Mouse (Mus musculus) neural tube, embryonic 12.5 days (tissue): ENCODE results near the gene Tssk6. TPM values are rescaled to one million over a fixed set of nuclear protein-coding genes. Genes with fewer than 3 reads are reported as not detected.
A peak's percentile ranks its signal among the peaks of the same experiment; 100 is the strongest.

ENCODE experiments used
- ATAC-seq: fragments of 200-750 bp; cut with Nextera tagmentation; 2 replicates; pipeline ENCODE4 v1.8.0; 2017; ENCODE audit warnings: low read depth, mild to moderate bottlenecking, moderate TSS enrichment, moderate library complexity; ENCODE audit not compliant: low FRiP score
- H3K27ac ChIP-seq: fragments of 300-500 bp; sonication (generic); 2 replicates; pipeline ENCODE4 v1.5.1; 2016
- H3K27me3 ChIP-seq: fragments of 300-500 bp; sonication (generic); replicated peaks from 2 replicates; pipeline ENCODE4 v1.6.1; 2016; ENCODE audit warnings: mild to moderate bottlenecking
- H3K36me3 ChIP-seq: fragments of 300-500 bp; sonication (generic); 2 replicates; pipeline ENCODE4 v1.6.1; 2016; ENCODE audit warnings: mild to moderate bottlenecking
- H3K4me1 ChIP-seq: fragments of 300-500 bp; sonication (generic); 2 replicates; pipeline ENCODE4 v1.6.1; 2016
- H3K4me2 ChIP-seq: fragments of 300-500 bp; sonication (generic); replicated peaks from 2 replicates; pipeline ENCODE4 v1.6.1; 2016; ENCODE audit warnings: mild to moderate bottlenecking
- H3K4me3 ChIP-seq: fragments of 300-500 bp; sonication (generic); 2 replicates; pipeline ENCODE4 v1.5.1; 2016
- H3K9ac ChIP-seq: fragments of 300-500 bp; sonication (generic); 2 replicates; pipeline ENCODE4 v1.6.1; 2016; ENCODE audit warnings: mild to moderate bottlenecking
- H3K9me3 ChIP-seq: fragments of 300-500 bp; sonication (generic); 2 replicates; pipeline ENCODE4 v1.6.1; 2016; ENCODE audit warnings: mild to moderate bottlenecking
- WGBS: fragments of 180-500 bp; shearing (Covaris S2); methylation state at CpG from one replicate; pipeline ENCODE4 v1.1.7; 2016; 5-methylcytosine and 5-hydroxymethylcytosine counted together
- polyA plus RNA-seq: library from polyadenylated mRNA; unstranded; fragments of >200 nt; fragmentation: Nextera tagmentation; extraction: Ambion mirVana; gene quantifications from 2 replicates; pipeline ENCODE4 v1.2.1, GENCODE M21; 2016

The Tssk6 gene
- polyA plus RNA-seq, 1 experiment from 2014 or later = 4.3 TPM

DNA sequence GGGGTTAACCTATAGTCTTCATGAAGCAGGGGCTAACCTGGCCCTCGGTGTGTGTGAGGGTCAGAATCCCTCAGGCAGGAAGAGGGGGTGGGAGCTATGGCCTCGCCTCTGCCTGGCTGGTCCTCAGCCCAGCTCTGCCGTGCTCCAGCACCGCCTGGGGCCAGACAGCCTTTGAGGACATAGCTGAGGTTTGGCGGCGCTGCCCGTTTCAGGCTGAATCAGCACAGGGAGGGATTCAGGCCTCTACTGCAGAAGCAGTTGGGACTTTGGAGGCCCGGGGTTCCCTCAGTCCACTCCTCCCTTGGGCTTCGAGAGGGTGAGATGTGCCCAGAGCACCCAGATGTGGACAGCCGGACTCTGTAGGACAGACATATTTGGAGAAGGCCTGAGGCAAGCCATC lies 25.9 kb upstream of the Tssk6 start:
- H3K27me3 ChIP-seq = peaks cover 30% of the 10 kb centered on the region
- no peak overlapping the region for H3K4me3 ChIP-seq
- no peaks in the 10 kb centered on the region for H3K9me3 ChIP-seq
- 0 out of 2 replicates have a peak, but pooled peaks cover under 1% of the 10 kb centered on the region for H3K4me1 ChIP-seq
- peaks cover 15% of the 10 kb centered on the region for H3K36me3 ChIP-seq
- no peak overlapping the region for H3K9ac ChIP-seq
- WGBS = 54% methylated on average over 10 of the region's 10 CpGs
- H3K4me2 ChIP-seq = no peak overlapping the region
- no peak for ATAC-seq
- H3K27ac ChIP-seq = no peak overlapping the region

DNA sequence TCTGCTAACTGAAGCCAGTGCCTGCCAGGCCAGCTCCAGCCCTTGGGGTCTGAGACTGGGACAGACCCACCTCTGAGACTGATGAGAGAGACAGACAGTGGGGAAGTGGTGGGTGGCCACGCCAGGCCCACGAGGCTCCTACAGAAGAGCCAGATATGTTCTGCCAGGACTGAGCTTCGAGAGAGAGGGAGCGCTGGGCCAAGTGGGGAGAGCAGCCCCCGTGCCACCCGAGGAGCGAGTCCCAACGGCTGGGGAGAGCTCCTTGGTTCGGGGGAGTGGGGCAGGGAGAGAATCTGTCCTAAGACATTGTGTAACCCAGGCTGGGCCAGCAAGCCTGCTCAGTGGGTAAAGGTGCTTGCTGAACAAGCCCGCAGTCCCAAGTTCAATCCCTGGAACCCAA lies 25.0 kb upstream of the Tssk6 start:
- Histone ChIP-seq H3K27ac (no peak overlapping the region), H3K4me1 (peaks cover 8% of the 10 kb centered on the region; the same call in 1 of the 2 replicates), H3K9me3 (no peaks in the 10 kb centered on the region), H3K9ac (0 out of 2 replicates have a peak overlapping the region, but pooled peaks have one; percentile 5), H3K4me2 (no peak overlapping the region), H3K36me3 (peaks cover 7% of the 10 kb centered on the region), H3K4me3 (no peak overlapping the region), H3K27me3 (peaks cover 38% of the 10 kb centered on the region)
- ATAC-seq = no peak
- WGBS = 81% methylated on average over 10 of the region's 10 CpGs

DNA sequence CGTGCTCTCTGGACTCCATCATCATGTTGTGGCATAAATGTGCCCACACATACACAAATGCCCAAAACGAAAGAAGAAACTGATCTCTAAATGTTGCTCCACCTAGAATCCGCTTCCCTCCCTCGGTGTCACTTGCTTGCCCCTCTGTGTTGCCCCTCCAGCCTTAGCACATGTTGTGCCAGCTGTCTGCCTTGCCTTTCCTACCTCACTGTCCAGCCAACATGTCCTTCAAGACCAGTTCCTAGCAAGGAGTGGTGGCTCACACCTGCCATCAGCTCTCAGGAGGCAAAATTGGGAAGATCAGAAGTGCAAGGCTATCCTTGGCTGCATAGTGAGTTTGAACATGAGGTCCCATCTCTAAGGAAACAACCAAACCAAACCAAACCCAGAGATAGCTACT lies 24.6 kb upstream of the Tssk6 start:
- WGBS = 84% methylated on average over 4 of the region's 4 CpGs
- H3K9me3 ChIP-seq = no peaks in the 10 kb centered on the region
- no peak for ATAC-seq
- H3K36me3 ChIP-seq = peaks cover 4% of the 10 kb centered on the region
- peaks cover 43% of the 10 kb centered on the region for H3K27me3 ChIP-seq
- no peak overlapping the region for H3K4me3 ChIP-seq
- no peak overlapping the region for H3K4me2 ChIP-seq
- H3K9ac ChIP-seq = no peak overlapping the region
- H3K27ac ChIP-seq = no peak overlapping the region
- peaks cover 12% of the 10 kb centered on the region for H3K4me1 ChIP-seq

DNA sequence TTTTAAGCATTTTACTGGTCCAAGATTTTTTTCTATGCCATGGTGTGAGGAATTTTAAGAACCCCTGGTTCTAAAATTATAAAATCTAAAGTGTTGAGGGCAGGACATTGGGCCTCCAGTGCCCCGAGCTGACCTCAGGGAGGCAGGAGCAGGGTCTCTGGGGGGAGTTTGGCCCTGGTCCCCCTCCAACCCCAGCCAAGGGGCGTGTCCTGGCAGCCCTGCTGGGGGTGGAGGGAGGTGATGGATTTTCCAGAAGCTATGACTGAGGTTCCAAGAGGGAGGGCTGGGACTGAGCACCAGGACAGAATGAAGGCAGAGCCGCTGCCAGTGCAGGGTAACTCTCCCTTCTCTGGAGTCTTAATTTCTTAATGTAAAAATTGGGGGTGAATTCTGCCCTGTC lies 24.0 kb upstream of the Tssk6 start:
- peaks cover 49% of the 10 kb centered on the region for H3K27me3 ChIP-seq

DNA sequence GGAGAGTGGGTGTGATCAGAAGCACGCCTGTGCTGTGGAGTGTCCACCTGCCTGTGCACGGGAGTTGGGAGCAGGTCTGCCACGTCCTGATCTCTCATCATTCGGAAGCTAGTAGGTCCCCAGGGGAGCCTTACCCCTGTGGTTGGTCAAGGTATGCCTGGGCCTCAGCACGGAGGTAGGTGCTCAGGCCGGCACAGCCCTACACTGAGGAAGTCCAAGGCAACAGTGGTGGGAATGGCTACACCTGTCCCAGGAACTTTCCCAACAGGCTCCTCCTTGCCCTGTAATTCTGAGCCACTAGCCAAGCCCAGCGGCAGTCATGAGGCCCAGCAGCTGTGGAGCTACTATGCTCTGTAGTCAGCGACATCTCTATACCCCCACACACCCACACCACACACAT lies 22.3 kb upstream of the Tssk6 start:
- no peak overlapping the region for H3K4me3 ChIP-seq

More for the DNA sequence above, 24.0 kb upstream of the Tssk6 start:
- Histone ChIP-seq H3K36me3 (no peaks in the 10 kb centered on the region), H3K27ac (no peak overlapping the region), H3K4me1 (peaks cover 16% of the 10 kb centered on the region), H3K9ac (no peak overlapping the region), H3K9me3 (no peaks in the 10 kb centered on the region), H3K4me3 (no peak overlapping the region), H3K4me2 (no peak overlapping the region)
- 61% methylated on average over 3 of the region's 3 CpGs for WGBS
- ATAC-seq = no peak

DNA sequence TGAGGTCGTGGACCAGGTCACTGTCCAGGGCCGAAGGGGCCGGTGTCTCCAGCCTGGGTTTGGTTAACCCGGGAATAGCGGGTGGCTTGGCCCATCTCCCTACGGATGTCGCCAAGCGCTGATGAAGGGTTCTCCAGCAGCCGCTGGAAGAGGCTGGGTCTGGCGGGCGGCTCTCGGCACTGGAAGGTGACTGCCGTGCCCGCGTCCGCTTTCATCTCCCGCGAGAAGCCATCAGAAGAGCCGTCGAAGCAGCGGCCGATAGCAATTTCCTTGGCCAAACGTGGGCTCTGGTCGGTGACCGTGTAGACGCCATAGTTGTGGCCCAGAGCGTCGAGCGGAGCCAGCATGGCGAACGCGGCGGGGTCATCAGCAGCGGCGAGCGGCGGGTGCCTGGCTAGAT lies 21.1 kb upstream of the Tssk6 start:
- Histone ChIP-seq H3K27ac (no peak overlapping the region), H3K9me3 (no peaks in the 10 kb centered on the region), H3K27me3 (peaks cover 74% of the 10 kb centered on the region), H3K4me3 (peak overlapping the region; percentile 34), H3K4me2 (peak overlapping the region; percentile 56), H3K9ac (no peak overlapping the region), H3K4me1 (peaks cover 16% of the 10 kb centered on the region), H3K36me3 (no peaks in the 10 kb centered on the region)
- ATAC-seq = no peak
- WGBS = 16% methylated on average over 37 of the region's 37 CpGs

More for the DNA sequence above, 22.3 kb upstream of the Tssk6 start:
- 63% methylated on average over 8 of the region's 8 CpGs for WGBS
- Histone ChIP-seq H3K36me3 (no peaks in the 10 kb centered on the region), H3K9ac (no peak overlapping the region), H3K27me3 (peaks cover 64% of the 10 kb centered on the region), H3K9me3 (no peaks in the 10 kb centered on the region), H3K4me2 (no peak overlapping the region), H3K27ac (no peak overlapping the region), H3K4me1 (peaks cover 16% of the 10 kb centered on the region)
- no peak for ATAC-seq

DNA sequence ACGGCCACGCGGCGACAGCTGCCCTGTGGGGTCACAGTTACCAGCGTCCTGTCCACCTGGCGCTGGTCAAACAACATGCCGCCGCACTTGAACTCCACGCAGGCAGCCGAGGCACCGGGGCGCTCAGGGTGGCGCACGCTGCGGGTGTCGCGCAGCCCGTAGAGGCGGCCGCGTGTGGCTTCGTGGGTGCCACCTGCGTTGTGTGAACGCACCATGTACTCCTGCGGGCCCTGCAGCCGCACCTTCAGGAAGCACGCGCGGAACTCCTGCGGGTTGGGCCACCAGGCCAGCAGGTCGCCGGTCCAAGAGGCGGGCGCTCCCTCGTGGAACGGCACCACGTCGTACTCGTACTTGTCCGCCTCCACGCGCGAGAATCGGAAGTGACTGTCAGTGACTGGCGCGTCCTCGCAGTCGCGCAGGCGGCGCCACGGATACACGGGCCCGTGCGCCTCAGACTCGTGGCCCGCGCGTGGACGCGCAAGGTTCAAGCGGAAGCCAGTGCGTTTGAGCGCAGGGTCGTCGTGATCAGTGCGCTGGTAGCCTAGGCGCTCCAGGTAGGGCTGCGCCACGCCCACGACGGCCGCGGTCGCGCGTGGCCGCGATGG lies 20.6 kb upstream of the Tssk6 start:
- no peak for ATAC-seq
- H3K4me3 ChIP-seq = peak overlapping the region; percentile 34
- H3K4me2 ChIP-seq = peak overlapping the region; percentile 56
- WGBS = 21% methylated on average over 79 of the region's 79 CpGs
- H3K27me3 ChIP-seq = peaks cover 79% of the 10 kb centered on the region
- H3K9me3 ChIP-seq = no peaks in the 10 kb centered on the region
- H3K9ac ChIP-seq = peak overlapping the region; percentile 40
- no peaks in the 10 kb centered on the region for H3K36me3 ChIP-seq
- peaks cover 16% of the 10 kb centered on the region for H3K4me1 ChIP-seq
- H3K27ac ChIP-seq = no peak overlapping the region

DNA sequence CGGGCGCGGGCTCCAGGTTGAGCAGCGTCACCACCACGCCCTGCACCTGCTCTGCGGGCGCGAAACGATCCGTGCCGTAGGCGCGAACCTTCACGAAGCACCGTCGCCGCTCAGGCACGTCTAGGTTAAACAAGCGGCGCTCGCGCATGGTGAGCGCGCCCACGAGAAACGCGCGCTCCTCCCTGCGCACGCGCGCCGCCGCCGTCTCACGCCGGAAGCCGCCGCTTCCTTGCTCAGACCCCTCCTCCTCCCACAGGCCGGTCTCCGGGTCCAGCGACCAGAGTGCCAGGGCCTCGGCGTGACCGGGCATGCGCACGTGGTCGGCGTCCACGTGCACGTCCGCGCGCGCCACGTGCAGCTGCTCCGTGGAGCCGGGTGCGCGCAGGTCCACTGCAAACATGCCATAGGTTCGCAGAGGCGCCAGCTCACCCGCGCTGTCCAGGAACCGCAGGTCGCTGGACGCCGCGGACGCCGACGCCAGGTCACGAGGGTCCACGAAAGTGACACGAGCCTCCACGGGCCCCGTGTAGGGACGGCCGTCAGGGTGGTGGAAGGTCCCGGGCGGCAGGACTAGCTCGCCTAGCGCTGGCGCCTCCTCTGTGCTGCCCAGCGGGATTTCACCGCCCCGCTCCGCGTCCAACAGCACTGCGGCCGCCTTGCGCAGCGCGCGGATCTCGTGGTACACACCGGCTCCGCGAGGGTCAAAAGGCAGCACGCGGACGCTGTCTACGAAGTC lies 19.8 kb upstream of the Tssk6 start:
- Histone ChIP-seq H3K4me1 (peaks cover 20% of the 10 kb centered on the region), H3K9ac (peak overlapping the region; percentile 40), H3K36me3 (no peaks in the 10 kb centered on the region), H3K27me3 (peaks cover 87% of the 10 kb centered on the region), H3K27ac (no peak overlapping the region), H3K4me3 (peak overlapping the region; percentile 34), H3K4me2 (peak overlapping the region; percentile 56), H3K9me3 (no peaks in the 10 kb centered on the region)
- WGBS = 5% methylated on average over 103 of the region's 103 CpGs
- ATAC-seq = peak; percentile 55

DNA sequence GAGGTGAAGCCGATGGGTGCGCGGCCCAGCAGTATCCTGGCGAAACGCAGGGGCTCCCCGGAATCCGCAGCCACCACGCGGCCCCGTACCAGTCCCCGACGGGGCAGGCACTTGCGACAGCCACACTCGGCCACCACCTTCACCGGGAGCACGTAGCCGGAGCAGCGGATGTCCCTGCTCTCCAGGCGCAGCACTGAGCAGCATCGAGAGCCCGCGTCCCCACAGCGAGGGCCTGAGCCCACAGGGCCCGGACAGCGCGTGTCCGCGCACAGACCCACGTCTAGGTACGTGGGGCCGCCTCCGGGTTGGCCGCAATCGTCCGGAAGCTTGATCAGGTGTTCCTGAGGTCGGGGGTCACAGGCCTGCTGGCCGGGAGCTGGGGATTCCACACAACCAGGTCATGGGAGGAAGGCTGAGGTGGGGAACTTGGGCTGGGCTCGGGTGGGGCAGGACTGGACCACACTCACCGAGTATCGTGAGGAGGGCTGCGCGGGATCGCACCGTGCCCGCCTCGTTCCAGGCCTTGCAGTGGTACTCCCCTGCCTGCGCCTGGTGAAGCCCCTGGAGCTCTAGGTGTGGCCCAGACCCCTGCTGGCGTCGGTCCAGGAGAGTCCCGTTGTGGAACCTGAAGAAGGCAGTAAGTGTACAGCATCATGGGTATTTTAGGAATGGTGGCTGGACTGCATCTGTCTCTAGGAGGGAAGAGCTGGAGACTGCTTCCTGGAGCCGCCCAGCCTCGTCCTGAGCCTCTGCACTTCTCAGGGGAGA lies 19.0 kb upstream of the Tssk6 start:
- Histone ChIP-seq H3K27me3 (peaks cover 95% of the 10 kb centered on the region), H3K4me1 (peaks cover 28% of the 10 kb centered on the region), H3K36me3 (no peaks in the 10 kb centered on the region), H3K4me3 (peak overlapping the region; percentile 34), H3K9ac (0 out of 2 replicates have a peak overlapping the region, but pooled peaks have one; percentile 17), H3K9me3 (no peaks in the 10 kb centered on the region), H3K4me2 (peak overlapping the region; percentile 56; the same call in 1 of the 2 replicates), H3K27ac (no peak overlapping the region)
- no peak for ATAC-seq
- WGBS = 12% methylated on average over 52 of the region's 52 CpGs

DNA sequence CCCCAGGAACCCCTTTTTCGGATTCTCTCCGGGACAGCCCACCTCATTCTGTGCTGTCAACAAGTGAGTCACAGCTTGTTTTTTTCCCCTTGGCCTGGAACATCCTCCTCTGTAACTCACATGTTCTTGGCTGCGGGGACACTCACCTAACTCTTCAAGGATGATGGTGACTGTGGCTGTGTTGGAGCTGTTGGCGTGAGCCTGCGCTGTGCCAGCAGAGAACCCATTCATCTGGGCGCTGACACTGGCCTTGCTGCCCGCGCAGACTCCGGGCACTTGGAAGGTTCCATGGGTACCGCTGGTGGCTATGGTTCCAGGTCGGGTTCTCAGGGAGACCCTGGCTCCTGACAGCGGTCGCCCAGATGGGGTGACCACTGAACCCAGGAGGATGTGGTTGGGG lies 17.8 kb upstream of the Tssk6 start:
- Histone ChIP-seq H3K9me3 (no peaks in the 10 kb centered on the region), H3K4me1 (peaks cover 40% of the 10 kb centered on the region)
- no peak for ATAC-seq

DNA sequence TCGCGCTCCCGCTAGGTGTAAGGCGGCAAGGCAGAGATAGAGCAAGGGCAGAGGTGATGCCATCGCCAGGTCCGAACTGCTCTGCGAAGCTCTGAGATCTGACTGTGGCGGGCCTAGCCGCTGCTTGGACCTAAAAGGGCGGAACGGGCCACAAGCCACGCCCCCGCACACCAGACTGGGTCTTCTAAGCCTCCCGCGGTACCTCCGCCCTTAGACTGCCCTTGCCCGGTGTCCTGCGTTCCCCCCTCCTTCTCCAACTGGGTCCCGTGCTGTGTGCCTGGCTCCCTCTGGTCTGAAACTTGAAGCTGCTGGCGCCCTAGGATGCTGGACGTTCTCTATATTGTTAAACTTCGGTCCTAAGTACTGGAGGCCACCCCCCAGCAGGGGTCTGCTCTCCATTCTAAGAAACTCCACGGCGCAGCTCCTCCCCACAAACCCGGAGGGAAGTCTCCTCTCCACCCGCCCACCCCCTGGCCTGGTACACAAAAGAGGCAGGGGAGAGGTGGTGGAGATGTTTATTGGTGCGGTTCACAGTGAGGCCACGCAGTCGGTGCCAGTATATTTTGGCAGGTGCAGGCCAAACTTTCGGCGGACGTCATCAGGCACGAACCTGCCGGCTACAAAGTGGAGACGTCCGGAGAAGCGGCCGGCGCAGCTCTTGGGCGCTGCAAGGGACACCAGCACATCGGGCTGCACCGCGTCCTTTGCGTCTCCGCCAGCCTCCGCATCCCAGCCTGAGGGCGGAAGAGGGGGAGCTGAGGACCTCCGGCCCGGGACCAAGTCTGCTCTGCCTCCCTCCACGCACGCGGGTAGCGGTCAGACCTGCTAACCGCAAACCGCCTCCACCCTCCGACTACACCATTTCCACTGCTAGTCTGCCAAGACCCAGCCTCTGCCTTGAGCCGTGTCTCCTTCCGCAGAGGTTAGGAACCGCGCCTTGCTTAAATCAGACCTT lies 14.4 kb upstream of the Tssk6 start, which contains the start of gene Cilp2:
Gene Cilp2 (minus strand): TSS at position 399 of the 955 bp plus-strand sequence.
- ATAC-seq = peak; percentile 8; the same call in 1 of the 2 replicates
- no peaks in the 10 kb centered on the region for H3K9me3 ChIP-seq

More for the DNA sequence above, 17.8 kb upstream of the Tssk6 start:
- no peak overlapping the region for H3K4me2 ChIP-seq
- H3K27me3 ChIP-seq = peaks cover 100% of the 10 kb centered on the region
- H3K4me3 ChIP-seq = no peak overlapping the region
- no peak overlapping the region for H3K9ac ChIP-seq
- no peak overlapping the region for H3K27ac ChIP-seq
- no peaks in the 10 kb centered on the region for H3K36me3 ChIP-seq
- 53% methylated on average over 13 of the region's 13 CpGs for WGBS

More for the DNA sequence above, 14.4 kb upstream of the Tssk6 start, which contains the start of gene Cilp2:
- Histone ChIP-seq H3K9ac (no peak within 1 kb of the TSS), H3K4me2 (peak within 1 kb of the TSS; percentile 50), H3K27me3 (peaks cover 83% of the 10 kb centered on the region), H3K36me3 (0 out of 2 replicates have a peak, but pooled peaks cover 3% of the 10 kb centered on the region), H3K4me3 (peak within 1 kb of the TSS; percentile 22; the same call in 1 of the 2 replicates), H3K27ac (no peak within 1 kb of the TSS), H3K4me1 (peaks cover 30% of the 10 kb centered on the region)
- WGBS = 2% methylated on average over 60 of the region's 60 CpGs
